10 mouse cellular contexts compared by ENCODE assay signal in genomic region chr9:32710987-32711652, GRCm38 (mm10).
DNase-seq lines count a peak whose midpoint lies in the region; TF ChIP-seq lines count a peak whose summit lies in the region.
"Had no signal": no experiment of that assay in that cellular context is flagged by ENCODE, and none has a peak within 500 bp of the region (broad histone marks: within the 10 kb centered on the region; RNA-seq: fewer than 3 reads in every experiment).

No protein-coding gene starts in this region.

- TF ChIP-seq CTCF in gastrocnemius, adult 2 months (IDR thresholded peaks at IDR 0.05), result no peak
- TF ChIP-seq CTCF in spleen, adult 2 months (IDR thresholded peaks at IDR 0.05; ENCODE audit: extremely low read depth, insufficient read depth, insufficient read length, insufficient replicate concordance), result no peak

- H3K27me3 ChIP-seq in spleen, adult 2 months (ENCODE audit: control insufficient read depth, insufficient read depth, low read length), result no peaks in the 10 kb centered on the region

- no peak for TF ChIP-seq POLR2A in spleen, adult 2 months (IDR thresholded peaks at IDR 0.05; ENCODE audit: low read depth, low read length)

- H3K4me1 ChIP-seq in spleen, adult 2 months (ENCODE audit: control insufficient read depth, insufficient read depth, insufficient read length), result peaks cover 41% of the 10 kb centered on the region; the same call in 1 of the 2 replicates

- intact Hi-C loops in gastrocnemius, adult 2 months (cut with DNase I), result no loop called here
- intact Hi-C loops in gastrocnemius, postnatal 14 days (cut with DNase I; ENCODE audit: low total_unique reads), result no loop called here

- peaks cover 32% of the 10 kb centered on the region for H3K36me3 ChIP-seq in spleen, adult 2 months (ENCODE audit: control insufficient read depth, insufficient read depth, low read length)
- H3K36me3 ChIP-seq: neural tube, embryonic 13.5 days had no signal

- peak overlapping the region; percentile 65 for H3K27ac ChIP-seq in gastrocnemius, adult 2 months
- peak overlapping the region; percentile 78 for H3K27ac ChIP-seq in spleen, adult 2 months (ENCODE audit: insufficient read depth, low read length)
- H3K27ac ChIP-seq: neural tube, embryonic 13.5 days had no signal

- peak; percentile 69 for DNase-seq in gastrocnemius, adult 2 months
- no peak for DNase-seq in gastrocnemius, postnatal 10 days
- DNase-seq in spleen, adult 2 months (ENCODE audit: low read depth in 1 of 2, low spot score in 2 of 2), result no peak
- DNase-seq in spleen, postnatal 10 days (ENCODE audit: low spot score in 2 of 2), result no peak
- DNase-seq in gastrocnemius, postnatal 14 days, result peak; percentile 51
- DNase-seq in skeletal muscle tissue, adult 2 months (ENCODE audit: low read depth, low spot score), result peak; percentile 39
- DNase-seq in layer of hippocampus, adult 9-10 months (ENCODE audit: low spot score), result no peak
- DNase-seq in spleen, postnatal 14 days (ENCODE audit: low spot score in 2 of 2), result no peak
- DNase-seq: kidney, adult 18-20 months had no signal

- H3K4me3 ChIP-seq in gastrocnemius, adult 2 months, result peak overlapping the region; percentile 43
- no peak overlapping the region for H3K4me3 ChIP-seq in spleen, adult 2 months (ENCODE audit: extremely low read depth, insufficient read depth, insufficient read length)
- H3K4me3 ChIP-seq: neural tube, embryonic 13.5 days had no signal

- WGBS in spleen, adult 2 months, result 72% methylated on average over 12 of the region's 12 CpGs

Comparison
In these comparisons a context has a peak if more than half of its experiments do, and no peak if none do; other contexts are left out.
1. DNase-seq: peak in gastrocnemius, adult 2 months (single experiment), gastrocnemius, postnatal 14 days (single experiment) and skeletal muscle tissue, adult 2 months (single experiment); none in gastrocnemius, postnatal 10 days (single experiment), spleen, adult 2 months (0 of 2), spleen, postnatal 10 days (0 of 2), layer of hippocampus, adult 9-10 months (single experiment) and spleen, postnatal 14 days (0 of 2).